Mouse (Mus musculus) spleen, adult 2 months (tissue): ENCODE results near the gene Pim3.

ENCODE experiments used
- CTCF ChIP-seq: fragments of 200-500 bp; IDR thresholded peaks from 2 replicates; pipeline ENCODE4 v1.5.1; 2011; ENCODE audit warnings: mild to moderate bottlenecking, inconsistent platforms; ENCODE audit not compliant: insufficient read depth, insufficient read length, insufficient replicate concordance; ENCODE audit errors: extremely low read depth
- POLR2A ChIP-seq: fragments of 200-500 bp; IDR thresholded peaks from 2 replicates; pipeline ENCODE4 v1.6.1; 2011; ENCODE audit warnings: low read depth, low read length, inconsistent platforms

DNA sequence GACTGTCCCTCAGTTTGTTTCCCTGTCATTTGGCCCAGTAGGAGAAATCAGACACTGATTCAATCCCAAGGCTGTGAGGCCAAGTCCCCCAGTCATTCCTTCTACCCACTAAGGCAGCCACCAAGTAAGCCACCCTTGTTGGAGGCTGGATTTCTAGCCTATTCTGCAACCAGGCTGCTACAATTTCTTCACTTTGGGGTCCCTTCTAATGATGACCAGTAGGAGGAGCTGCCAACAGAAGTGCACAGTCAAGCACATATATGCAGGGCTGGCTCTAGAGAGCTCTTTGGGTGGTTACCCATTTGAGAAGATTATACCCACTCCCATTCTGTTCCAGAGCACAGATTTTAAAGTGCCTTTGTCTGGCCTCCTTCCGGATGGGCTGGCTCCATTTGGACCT is 41.1 kb downstream of the Pim3 start:
- no peak for TF ChIP-seq CTCF
- no peak for TF ChIP-seq POLR2A
